Comparison of ENCODE assay signal across 18 mouse cellular contexts in genomic region chr17:47850035-47850434, GRCm38 (mm10). TPM values are rescaled to one million over a fixed set of nuclear protein-coding genes. Genes with fewer than 3 reads are reported as not detected.
A peak's percentile ranks its signal among the peaks of the same experiment; 100 is the strongest.
DNase-seq lines count a peak whose midpoint lies in the region; ATAC-seq and TF ChIP-seq lines count a peak whose summit lies in the region.
"Had no signal": no experiment of that assay in that cellular context is flagged by ENCODE, and none has a peak within 500 bp of the region (broad histone marks: within the 10 kb centered on the region; RNA-seq: fewer than 3 reads in every experiment).

No protein-coding gene starts in this region.

- H3K27ac ChIP-seq in lung, embryonic 14.5 days (ENCODE audit: low read depth) = peak overlapping the region; percentile 18; the same call in 1 of the 2 replicates
- peak overlapping the region; percentile 87 for H3K27ac ChIP-seq in heart, embryonic 16.5 days (ENCODE audit: low read length)
- no peak overlapping the region for H3K27ac ChIP-seq in midbrain, postnatal 0 days (ENCODE audit: low read depth, low read length)
- H3K27ac ChIP-seq: embryonic facial prominence, embryonic 10.5 days; forebrain, embryonic 13.5 days; hindbrain, embryonic 10.5 days; limb, embryonic 13.5 days had no signal

- H3K4me3 ChIP-seq in lung, embryonic 14.5 days (ENCODE audit: low read depth, low read length) = no peak overlapping the region
- H3K4me3 ChIP-seq in heart, embryonic 16.5 days (ENCODE audit: low read length) = no peak overlapping the region
- H3K4me3 ChIP-seq in midbrain, postnatal 0 days (ENCODE audit: low read depth, low read length) = no peak overlapping the region
- H3K4me3 ChIP-seq: embryonic facial prominence, embryonic 10.5 days; forebrain, embryonic 13.5 days; hindbrain, embryonic 10.5 days; limb, embryonic 13.5 days had no signal

- H3K9me3 ChIP-seq in lung, embryonic 14.5 days (ENCODE audit: low read depth, low read length) = no peaks in the 10 kb centered on the region
- peaks cover 4% of the 10 kb centered on the region for H3K9me3 ChIP-seq in heart, embryonic 16.5 days (replicated peaks; ENCODE audit: control insufficient read depth, low read length)
- H3K9me3 ChIP-seq in midbrain, postnatal 0 days (ENCODE audit: low read length) = no peaks in the 10 kb centered on the region
- H3K9me3 ChIP-seq: embryonic facial prominence, embryonic 10.5 days; forebrain, embryonic 13.5 days; limb, embryonic 13.5 days had no signal

- intact Hi-C loops in left cerebral cortex, postnatal 36 days (cut with DNase I) = no loop called here

- no peaks in the 10 kb centered on the region for H3K4me1 ChIP-seq in lung, embryonic 14.5 days (ENCODE audit: insufficient read depth)
- peaks cover 32% of the 10 kb centered on the region for H3K4me1 ChIP-seq in heart, embryonic 16.5 days (ENCODE audit: control insufficient read depth, insufficient read depth, low read length)
- H3K4me1 ChIP-seq in midbrain, postnatal 0 days (ENCODE audit: insufficient read depth, low read length) = no peaks in the 10 kb centered on the region

- ATAC-seq in lung, embryonic 14.5 days (ENCODE audit: insufficient read depth) = no peak
- peak; percentile 84 for ATAC-seq in heart, embryonic 16.5 days (replicated peaks; ENCODE audit: extremely low read depth, insufficient read depth, low FRiP score)
- ATAC-seq in midbrain, postnatal 0 days (ENCODE audit: low FRiP score) = no peak
- ATAC-seq: forebrain, embryonic 13.5 days had no signal

- H3K36me3 ChIP-seq in lung, embryonic 14.5 days (ENCODE audit: insufficient read depth) = no peaks in the 10 kb centered on the region
- H3K36me3 ChIP-seq in heart, embryonic 16.5 days (ENCODE audit: control insufficient read depth, insufficient read depth) = no peaks in the 10 kb centered on the region
- no peaks in the 10 kb centered on the region for H3K36me3 ChIP-seq in midbrain, postnatal 0 days (ENCODE audit: insufficient read depth, low read length)
- H3K36me3 ChIP-seq: embryonic facial prominence, embryonic 10.5 days; hindbrain, embryonic 10.5 days; limb, embryonic 13.5 days had no signal

- DNase-seq in cerebellum, adult 9-10 months = peak; percentile 5
- no peak for DNase-seq in cerebellum, postnatal 4 days (ENCODE audit: low spot score in 2 of 2)
- DNase-seq in lung, embryonic 14.5 days = no peak
- DNase-seq in lung, postnatal 4 days = no peak
- DNase-seq in midbrain, postnatal 0 days (ENCODE audit: low spot score) = no peak
- no peak for DNase-seq in left cerebral cortex, postnatal 36 days (ENCODE audit: low spot score in 2 of 2)
- DNase-seq in spleen, adult 18-20 months = no peak
- DNase-seq: adrenal gland, adult 2 months; kidney, adult 2 months; kidney, postnatal 25 days; layer of hippocampus, adult 9-11 months; lung, postnatal 14 days had no signal

- no peaks in the 10 kb centered on the region for H3K27me3 ChIP-seq in lung, embryonic 14.5 days (ENCODE audit: insufficient read depth, low read length)
- H3K27me3 ChIP-seq in heart, embryonic 16.5 days (ENCODE audit: control insufficient read depth, insufficient read depth, low read length) = no peaks in the 10 kb centered on the region
- H3K27me3 ChIP-seq in midbrain, postnatal 0 days (ENCODE audit: insufficient read depth, low read length) = no peaks in the 10 kb centered on the region

- no peak for TF ChIP-seq CTCF in lung, embryonic 14.5 days (IDR thresholded peaks at IDR 0.05; ENCODE audit: low read depth)
- TF ChIP-seq CTCF in midbrain, postnatal 0 days (IDR thresholded peaks at IDR 0.05) = no peak

- 63% methylated on average over 3 of the region's 3 CpGs for WGBS in lung, embryonic 14.5 days
- WGBS in heart, embryonic 16.5 days = 45% methylated on average over 3 of the region's 3 CpGs
- WGBS in midbrain, postnatal 0 days = 74% methylated on average over 3 of the region's 3 CpGs

- no peak overlapping the region for H3K4me2 ChIP-seq in lung, embryonic 14.5 days
- peak overlapping the region; percentile 6 for H3K4me2 ChIP-seq in heart, embryonic 16.5 days (ENCODE audit: low read depth, low read length)
- H3K4me2 ChIP-seq in midbrain, postnatal 0 days (ENCODE audit: low read depth, low read length, poor library complexity, severe bottlenecking) = no peak overlapping the region
- H3K4me2 ChIP-seq: forebrain, embryonic 13.5 days; limb, embryonic 13.5 days had no signal

- H3K9ac ChIP-seq in lung, embryonic 14.5 days = no peak overlapping the region
- no peak overlapping the region for H3K9ac ChIP-seq in heart, embryonic 16.5 days (ENCODE audit: low read length)
- H3K9ac ChIP-seq in midbrain, postnatal 0 days (replicated peaks; ENCODE audit: low read length, poor library complexity, severe bottlenecking) = no peak overlapping the region
- H3K9ac ChIP-seq: forebrain, embryonic 13.5 days; limb, embryonic 13.5 days had no signal

RNA-seq across cellular contexts. Expression of gene Mdfi, which starts 15.5 kb away (rescaled TPM):
- 38.8 and 43.6 TPM in 2 replicates for polyA plus RNA-seq in lung, embryonic 14.5 days (2014; fragmentation: Nextera tagmentation; extraction: Ambion mirVana)
- 9.7 and 10.7 TPM in 2 replicates for polyA plus RNA-seq in heart, embryonic 16.5 days (2015; fragmentation: Nextera tagmentation; extraction: Ambion mirVana)
- 19.2 and 21.4 TPM in 2 replicates for total RNA-seq in midbrain, postnatal 0 days (2014; rRNA removed)
- polyA plus RNA-seq in midbrain, postnatal 0 days (2015; fragmentation: Nextera tagmentation; extraction: Ambion mirVana) = 1.3 and 1.6 TPM in 2 replicates
- total RNA-seq in left cerebral cortex, postnatal 36 days (2021) = 1 to 10 TPM in 1 of 2 experiments, under 1 TPM in 1; 0.81 to 1.1 TPM
- total RNA-seq: MEL had no signal
